Mouse (Mus musculus): ENCODE data around the gene Phactr2. TPM values are rescaled to one million over a fixed set of nuclear protein-coding genes. Genes with fewer than 3 reads are reported as not detected.

Phactr2 gene
- polyA plus RNA-seq, 1 experiment: 3.5 TPM

DNA sequence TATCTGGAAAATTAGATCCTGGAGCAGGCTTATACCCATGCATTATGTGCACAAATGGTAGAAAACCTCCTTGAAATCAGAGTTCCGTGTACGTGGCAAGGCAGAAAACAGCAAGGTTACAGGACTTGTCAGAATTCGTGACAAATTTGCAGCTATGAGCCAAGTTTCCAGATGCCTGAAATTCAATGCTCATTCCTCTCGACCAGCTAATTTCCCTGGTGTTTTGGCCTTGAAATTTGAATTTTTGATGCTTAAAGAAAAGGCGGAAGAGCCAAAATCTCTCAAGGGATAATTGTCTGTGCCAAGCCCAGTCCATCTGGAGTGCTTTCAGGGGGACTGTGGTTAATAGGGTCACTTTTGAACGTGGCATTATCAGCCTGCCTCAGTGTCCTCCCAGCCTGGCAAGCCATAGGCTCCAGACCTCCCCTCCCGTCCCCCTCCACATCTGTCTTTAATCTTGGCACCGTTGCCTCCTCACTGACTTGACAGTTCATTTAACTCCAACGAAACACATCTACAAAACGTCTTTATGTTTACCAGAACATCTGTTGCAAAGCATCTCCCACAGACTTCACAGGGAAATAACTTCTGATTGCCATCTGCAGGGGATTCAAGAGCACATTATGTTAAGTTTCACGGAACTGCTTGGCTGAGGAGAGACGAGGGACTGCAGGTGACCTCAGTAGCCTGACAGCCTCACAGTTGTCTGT is 303.3 kb downstream of the Phactr2 start:
- H3K27me3 ChIP-seq (ENCODE audit: control insufficient read depth, insufficient read depth, low read length): no peaks in the 10 kb centered on the region
- H3K36me3 ChIP-seq (ENCODE audit: control insufficient read depth, insufficient read depth, low read length): no peaks in the 10 kb centered on the region
- TF ChIP-seq CTCF (IDR thresholded peaks at IDR 0.05; ENCODE audit: extremely low read depth, insufficient read depth, insufficient read length, insufficient replicate concordance) (no peak), POLR2A (IDR thresholded peaks at IDR 0.05; ENCODE audit: low read depth, low read length) (no peak)
- no peak overlapping the region for H3K4me3 ChIP-seq (ENCODE audit: extremely low read depth, insufficient read depth, insufficient read length)
- H3K27ac ChIP-seq (ENCODE audit: insufficient read depth, low read length): no peak overlapping the region
- H3K4me1 ChIP-seq (ENCODE audit: control insufficient read depth, insufficient read depth, insufficient read length): no peaks in the 10 kb centered on the region
- 49% methylated on average over 12 of the region's 12 CpGs for WGBS
- no peak for DNase-seq (ENCODE audit: low read depth in 1 of 2, low spot score in 2 of 2)

DNA sequence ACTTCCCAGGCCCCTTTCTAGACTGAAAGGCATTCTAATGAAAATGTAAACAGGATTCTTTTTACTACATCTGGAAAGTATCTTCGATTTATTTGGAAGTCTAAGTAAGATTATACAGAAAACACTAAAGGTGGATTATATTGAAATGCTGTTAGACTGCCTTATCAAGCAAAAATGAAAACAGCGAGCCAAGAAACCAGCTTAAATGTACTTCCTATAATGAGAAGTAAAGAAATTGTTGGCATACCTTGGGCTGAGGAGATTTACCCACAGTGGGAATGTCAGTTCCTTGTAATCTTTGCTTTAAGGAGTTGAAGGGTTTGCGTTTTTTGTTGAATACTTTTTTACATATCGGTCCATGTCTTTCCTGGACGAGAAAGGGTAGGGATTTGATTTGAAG is 305.8 kb downstream of the Phactr2 start:
- H3K27me3 ChIP-seq (ENCODE audit: control insufficient read depth, insufficient read depth, low read length): no peaks in the 10 kb centered on the region
- no peak overlapping the region for H3K27ac ChIP-seq (ENCODE audit: insufficient read depth, low read length)
- TF ChIP-seq POLR2A (IDR thresholded peaks at IDR 0.05; ENCODE audit: low read depth, low read length): no peak
- TF ChIP-seq CTCF (IDR thresholded peaks at IDR 0.05; ENCODE audit: extremely low read depth, insufficient read depth, insufficient read length, insufficient replicate concordance): no peak
- DNase-seq (ENCODE audit: low read depth in 1 of 2, low spot score in 2 of 2): no peak
- no peaks in the 10 kb centered on the region for H3K4me1 ChIP-seq (ENCODE audit: control insufficient read depth, insufficient read depth, insufficient read length)
- H3K36me3 ChIP-seq (ENCODE audit: control insufficient read depth, insufficient read depth, low read length): no peaks in the 10 kb centered on the region
- no peak overlapping the region for H3K4me3 ChIP-seq (ENCODE audit: extremely low read depth, insufficient read depth, insufficient read length)
- WGBS: 88% methylated on average over 5 of the region's 5 CpGs

DNA sequence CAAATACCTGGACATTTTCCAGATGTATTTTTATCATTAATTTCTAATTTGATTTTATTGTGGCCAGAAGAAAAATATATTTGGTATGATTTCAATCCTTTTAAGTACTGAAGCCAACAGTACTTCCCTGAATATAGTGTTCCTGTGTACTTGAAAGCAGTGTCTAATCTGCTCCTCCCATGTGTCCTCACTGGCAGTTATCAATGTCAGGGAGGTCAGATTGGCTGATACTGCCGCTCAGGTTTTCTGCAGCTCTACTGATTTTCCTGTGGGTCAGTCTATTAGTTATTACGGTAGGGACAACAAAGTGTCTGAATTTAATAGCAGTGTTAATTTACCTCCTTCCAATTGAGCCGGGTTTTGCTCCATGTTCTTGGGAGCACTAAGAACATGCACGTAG is 312.2 kb downstream of the Phactr2 start:
- TF ChIP-seq CTCF (IDR thresholded peaks at IDR 0.05; ENCODE audit: extremely low read depth, insufficient read depth, insufficient read length, insufficient replicate concordance) (no peak), POLR2A (IDR thresholded peaks at IDR 0.05; ENCODE audit: low read depth, low read length) (no peak)
- DNase-seq (ENCODE audit: low read depth in 1 of 2, low spot score in 2 of 2): no peak
- WGBS: 88% methylated on average over 4 of the region's 4 CpGs
- no peaks in the 10 kb centered on the region for H3K27me3 ChIP-seq (ENCODE audit: control insufficient read depth, insufficient read depth, low read length)
- H3K27ac ChIP-seq (ENCODE audit: insufficient read depth, low read length): no peak overlapping the region
- no peak overlapping the region for H3K4me3 ChIP-seq (ENCODE audit: extremely low read depth, insufficient read depth, insufficient read length)
- H3K4me1 ChIP-seq (ENCODE audit: control insufficient read depth, insufficient read depth, insufficient read length): no peaks in the 10 kb centered on the region
- H3K36me3 ChIP-seq (ENCODE audit: control insufficient read depth, insufficient read depth, low read length): no peaks in the 10 kb centered on the region

DNA sequence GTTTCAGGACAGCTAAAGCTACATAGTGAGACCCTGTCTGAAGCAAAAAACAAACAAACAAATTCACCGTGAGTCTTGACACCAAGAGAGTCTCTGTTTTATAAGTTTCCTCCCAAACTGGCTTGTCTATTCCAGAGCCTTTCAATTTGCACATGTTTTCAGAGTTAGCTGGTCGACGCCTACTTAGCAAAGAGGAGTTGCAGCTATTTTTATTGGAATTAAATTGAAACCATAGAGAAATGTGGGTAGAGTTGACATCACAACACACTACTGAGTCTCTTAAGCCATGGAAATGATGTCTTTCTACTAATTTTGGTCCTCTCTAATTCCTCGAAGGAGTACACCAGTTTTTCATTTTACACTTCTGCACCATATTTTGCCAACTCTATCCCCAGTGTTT is 313.3 kb downstream of the Phactr2 start:
- no peaks in the 10 kb centered on the region for H3K36me3 ChIP-seq (ENCODE audit: control insufficient read depth, insufficient read depth, low read length)
- H3K4me1 ChIP-seq (ENCODE audit: control insufficient read depth, insufficient read depth, insufficient read length): no peaks in the 10 kb centered on the region
- 90% methylated on average over 4 of the region's 4 CpGs for WGBS
- H3K4me3 ChIP-seq (ENCODE audit: extremely low read depth, insufficient read depth, insufficient read length): no peak overlapping the region
- no peak for DNase-seq (ENCODE audit: low read depth in 1 of 2, low spot score in 2 of 2)
- H3K27me3 ChIP-seq (ENCODE audit: control insufficient read depth, insufficient read depth, low read length): no peaks in the 10 kb centered on the region
- no peak for TF ChIP-seq CTCF (IDR thresholded peaks at IDR 0.05; ENCODE audit: extremely low read depth, insufficient read depth, insufficient read length, insufficient replicate concordance)
- TF ChIP-seq POLR2A (IDR thresholded peaks at IDR 0.05; ENCODE audit: low read depth, low read length): no peak
- no peak overlapping the region for H3K27ac ChIP-seq (ENCODE audit: insufficient read depth, low read length)

Other genes starting within 250 kb of the Phactr2 start
- gene Fuca2, start 25.1 kb upstream of the Phactr2 start, polyA plus RNA-seq (2012; rRNA removed): 11.1 and 12.5 TPM in 2 replicates
- 2.7 and 2.9 TPM in 2 replicates for gene Adat2, start 78.5 kb upstream of the Phactr2 start, polyA plus RNA-seq (2012; rRNA removed)
- gene Pex3, start 78.7 kb upstream of the Phactr2 start, polyA plus RNA-seq (2012; rRNA removed): 2.9 and 3.0 TPM in 2 replicates